8 mouse cellular contexts compared by ENCODE assay signal in genomic region chr11:65788154-65788553, GRCm38 (mm10). TPM values are rescaled to one million over a fixed set of nuclear protein-coding genes. Genes with fewer than 3 reads are reported as not detected.
DNase-seq lines count a peak whose midpoint lies in the region; ATAC-seq and TF ChIP-seq lines count a peak whose summit lies in the region.

Gene Map2k4, minus strand, starts transcription at chr11:65788297.

- peak within 1 kb of the TSS; percentile 86 for H3K27ac ChIP-seq in heart, embryonic 13.5 days (replicated peaks)
- H3K27ac ChIP-seq in liver, embryonic 12.5 days: peak within 1 kb of the TSS; percentile 92
- H3K27ac ChIP-seq in stomach, embryonic 15.5 days: peak within 1 kb of the TSS; percentile 88

- peak within 1 kb of the TSS; percentile 85 for H3K4me2 ChIP-seq in heart, embryonic 13.5 days
- H3K4me2 ChIP-seq in liver, embryonic 12.5 days: peak within 1 kb of the TSS; percentile 86
- H3K4me2 ChIP-seq in stomach, embryonic 15.5 days: peak within 1 kb of the TSS; percentile 63

- H3K27me3 ChIP-seq in C2C12 (ENCODE audit: control insufficient read depth, insufficient read depth, insufficient read length): no peaks in the 10 kb centered on the region
- no peaks in the 10 kb centered on the region for H3K27me3 ChIP-seq in heart, embryonic 13.5 days (replicated peaks)
- no peaks in the 10 kb centered on the region for H3K27me3 ChIP-seq in liver, embryonic 12.5 days (replicated peaks)
- no peaks in the 10 kb centered on the region for H3K27me3 ChIP-seq in stomach, embryonic 15.5 days (replicated peaks)

- H3K4me1 ChIP-seq in heart, embryonic 13.5 days: peaks cover 31% of the 10 kb centered on the region
- peaks cover 62% of the 10 kb centered on the region for H3K4me1 ChIP-seq in liver, embryonic 12.5 days
- peaks cover 11% of the 10 kb centered on the region; the same call in 1 of the 2 replicates for H3K4me1 ChIP-seq in stomach, embryonic 15.5 days

- no peaks in the 10 kb centered on the region for H3K36me3 ChIP-seq in C2C12 (ENCODE audit: control insufficient read depth, insufficient read depth)
- peaks cover 7% of the 10 kb centered on the region; the same call in 1 of the 2 replicates for H3K36me3 ChIP-seq in heart, embryonic 13.5 days
- H3K36me3 ChIP-seq in liver, embryonic 12.5 days: 0 out of 2 replicates have a peak, but pooled peaks cover 7% of the 10 kb centered on the region
- H3K36me3 ChIP-seq in stomach, embryonic 15.5 days: no peaks in the 10 kb centered on the region

- TF ChIP-seq POLR2A in brain, embryonic 14.5 days (IDR thresholded peaks at IDR 0.05; ENCODE audit: borderline replicate concordance, extremely low read depth, insufficient read depth, insufficient read length, poor library complexity, severe bottlenecking): peak; percentile 99

- H3K9ac ChIP-seq in heart, embryonic 13.5 days: peak within 1 kb of the TSS; percentile 100
- H3K9ac ChIP-seq in liver, embryonic 12.5 days: peak within 1 kb of the TSS; percentile 98
- H3K9ac ChIP-seq in stomach, embryonic 15.5 days: peak within 1 kb of the TSS; percentile 95

- H3K9me3 ChIP-seq in heart, embryonic 13.5 days: no peaks in the 10 kb centered on the region
- no peaks in the 10 kb centered on the region for H3K9me3 ChIP-seq in liver, embryonic 12.5 days (replicated peaks)
- H3K9me3 ChIP-seq in stomach, embryonic 15.5 days: no peaks in the 10 kb centered on the region

- H3K79me3 ChIP-seq in C2C12 (ENCODE audit: low read depth): peaks cover 44% of the 10 kb centered on the region

- ATAC-seq in erythroid progenitor cell, adult 5-6 weeks (replicated peaks; ENCODE audit: low FRiP score, poor library complexity, severe bottlenecking): peak; percentile 96
- peak; percentile 98 for ATAC-seq in heart, embryonic 13.5 days (ENCODE audit: extremely low read depth, insufficient number of reproducible peaks, low FRiP score, low TSS enrichment)
- ATAC-seq in liver, embryonic 12.5 days: peak; percentile 98
- ATAC-seq in stomach, embryonic 15.5 days (ENCODE audit: insufficient read depth, low FRiP score, low read depth): peak; percentile 99

- under 1% methylated on average over 36 of the region's 36 CpGs for WGBS in heart, embryonic 13.5 days
- under 1% methylated on average over 35 of the region's 36 CpGs for WGBS in liver, embryonic 12.5 days (ENCODE audit: insufficient replicate concordance)
- WGBS in stomach, embryonic 15.5 days: under 1% methylated on average over 36 of the region's 36 CpGs

- H3K4me3 ChIP-seq in C2C12 (ENCODE audit: insufficient read depth, poor library complexity, severe bottlenecking): peak within 1 kb of the TSS; percentile 91
- peak within 1 kb of the TSS; percentile 98 for H3K4me3 ChIP-seq in heart, embryonic 13.5 days
- H3K4me3 ChIP-seq in liver, embryonic 12.5 days: peak within 1 kb of the TSS; percentile 99
- peak within 1 kb of the TSS; percentile 95 for H3K4me3 ChIP-seq in stomach, embryonic 15.5 days (replicated peaks)

- peak within 1 kb of the TSS; percentile 93 for H3ac ChIP-seq in C2C12 (ENCODE audit: control insufficient read depth, insufficient read length, low read depth)

- no peak for TF ChIP-seq CTCF in C2C12 (IDR thresholded peaks at IDR 0.05; ENCODE audit: control insufficient read depth, insufficient read depth, insufficient read length)
- no peak for TF ChIP-seq CTCF in brain, embryonic 14.5 days (IDR thresholded peaks at IDR 0.05; ENCODE audit: borderline replicate concordance, extremely low read depth, insufficient read depth, insufficient read length)

- peaks cover 46% of the 10 kb centered on the region for H3K79me2 ChIP-seq in C2C12 (ENCODE audit: control insufficient read depth, insufficient read depth)

- DNase-seq in brain, embryonic 14.5 days (ENCODE audit: low read depth): peak; percentile 97
- DNase-seq in kidney, postnatal 10 days: peak; percentile 95
- peak; percentile 88 to 92 for DNase-seq in natural killer cell, adult 2 months (ENCODE audit: low spot score in 2 of 2)

TF ChIP-seq in C2C12, 6 proteins besides CTCF, POLR2A, EP300 and RAD21:
- peak; percentile 80 for TF ChIP-seq MAX (IDR thresholded peaks at IDR 0.05)
- TF ChIP-seq CEBPB (IDR thresholded peaks at IDR 0.05; ENCODE audit: low read depth): no peak
TF ChIP-seq in C2C12: peak in this region for 1.

RNA-seq across cellular contexts. Expression of gene Map2k4, which starts in this region (rescaled TPM):
- 20.3 TPM for polyA plus RNA-seq in C2C12 (2012; fragmentation: generic; extraction: Trizol)
- polyA plus RNA-seq in brain, embryonic 14.5 days (2012; rRNA removed): 55.9 and 72.5 TPM in 2 replicates
- total RNA-seq in erythroid progenitor cell, adult 5-6 weeks (2015; ENCODE audit: low replicate concordance): 27.8 and 31.0 TPM in 2 replicates
- total RNA-seq in erythroid progenitor cell, adult 5-6 weeks (2017; ENCODE audit: low replicate concordance): 20.7 and 30.2 TPM in 2 replicates
- 62.3 and 63.5 TPM in 2 replicates for polyA plus RNA-seq in heart, embryonic 13.5 days (2015; fragmentation: Nextera tagmentation; extraction: Ambion mirVana)
- polyA plus RNA-seq in liver, embryonic 12.5 days (2016; fragmentation: Nextera tagmentation; extraction: Ambion mirVana): 43.6 and 44.3 TPM in 2 replicates
- polyA plus RNA-seq in stomach, embryonic 15.5 days (2015; fragmentation: Nextera tagmentation; extraction: Ambion mirVana): 54.0 and 55.3 TPM in 2 replicates

Comparison
In these comparisons a context has a peak if more than half of its experiments do, and no peak if none do; other contexts are left out.
1. Peak in every context shown above with its lines: DNase-seq, ATAC-seq, H3K4me3 ChIP-seq and H3K27ac ChIP-seq.